Mouse (Mus musculus) bone marrow, adult 2 months (tissue): ENCODE measurements around the gene Sufu. TPM values are rescaled to one million over a fixed set of nuclear protein-coding genes. Genes with fewer than 3 reads are reported as not detected.

ENCODE experiments used
- H3K27ac ChIP-seq: fragments of 200-500 bp; 2 replicates; pipeline ENCODE4 v1.5.1; 2012; ENCODE audit warnings: low read depth, mild to moderate bottlenecking, control low read depth, inconsistent platforms, low read length; ENCODE audit not compliant: control insufficient read depth, poor library complexity, insufficient read depth
- H3K4me1 ChIP-seq: fragments of 200-500 bp; 2 replicates; pipeline ENCODE4 v1.6.1; 2011; ENCODE audit warnings: low read length; ENCODE audit not compliant: control insufficient read depth, insufficient read depth
- H3K4me3 ChIP-seq: fragments of 200-500 bp; replicated peaks from 2 replicates; pipeline ENCODE3; 2011; ENCODE audit warnings: mild to moderate bottlenecking, low read depth, low read length, control low read depth; ENCODE audit not compliant: control insufficient read depth
- CTCF ChIP-seq: fragments of 200-500 bp; IDR thresholded peaks from 2 replicates; pipeline ENCODE4 v1.5.1; 2011; ENCODE audit warnings: low read length, control low read depth; ENCODE audit not compliant: control insufficient read depth, insufficient read depth
- POLR2A ChIP-seq: fragments of 200-500 bp; IDR thresholded peaks from 2 replicates; pipeline ENCODE4 v1.6.1; 2011; ENCODE audit warnings: low read depth, mild to moderate bottlenecking, control low read depth, low read length, borderline replicate concordance; ENCODE audit not compliant: control insufficient read depth
- WGBS: fragments of 180-500 bp; shearing (Covaris S2); methylation state at CpG from one replicate; pipeline ENCODE4 v1.1.7; 2018; 5-methylcytosine and 5-hydroxymethylcytosine counted together
- polyA plus RNA-seq: library from polyadenylated mRNA; stranded (reverse); fragments of >200 nt; gene quantifications from 2 replicates; pipeline ENCODE4 v1.2.4, GENCODE M21; 2011; ENCODE audit warnings: low replicate concordance; ENCODE audit not compliant: missing spikeins, insufficient read depth, insufficient read length

Gene Sufu
- polyA plus RNA-seq, 1 experiment: 5.3 TPM

DNA sequence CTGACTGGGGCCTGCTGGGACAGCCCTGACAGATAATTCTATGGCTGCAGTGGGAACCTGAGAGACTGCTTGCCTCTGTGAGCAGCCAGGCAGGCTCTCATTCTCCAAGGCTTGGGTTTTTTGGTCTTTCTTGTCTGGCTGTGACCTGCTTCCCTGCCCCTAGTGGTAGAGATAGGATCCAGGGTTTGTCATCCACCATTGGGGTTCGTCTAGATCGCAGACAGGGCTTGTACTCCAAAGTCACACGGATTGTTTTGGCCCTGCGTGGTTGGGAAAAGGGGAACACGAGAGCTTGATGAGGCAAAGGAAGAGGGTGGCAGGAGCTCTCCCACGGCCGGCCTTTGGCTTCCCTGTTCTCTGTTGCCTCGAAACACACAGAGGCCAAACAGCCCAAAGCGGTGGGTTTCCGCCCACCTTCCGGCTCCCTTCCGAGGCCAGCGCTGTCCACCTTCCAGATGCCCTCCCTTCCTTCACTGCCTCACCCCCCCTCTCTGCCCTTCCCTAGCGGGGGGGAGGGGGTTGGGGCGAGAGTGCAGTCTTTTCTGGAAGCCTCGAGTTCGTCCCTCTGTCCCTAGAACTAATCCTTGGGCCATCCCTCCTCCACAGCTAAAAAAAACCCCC lies 86.3 kb downstream of the Sufu start:
- 17% methylated on average over 17 of the region's 17 CpGs for WGBS
- Histone ChIP-seq H3K4me1 (peaks cover 3% of the 10 kb centered on the region), H3K27ac (no peak overlapping the region), H3K4me3 (no peak overlapping the region)
- no peak for TF ChIP-seq POLR2A
- no peak; the same call in 1 of the 2 replicates for TF ChIP-seq CTCF

DNA sequence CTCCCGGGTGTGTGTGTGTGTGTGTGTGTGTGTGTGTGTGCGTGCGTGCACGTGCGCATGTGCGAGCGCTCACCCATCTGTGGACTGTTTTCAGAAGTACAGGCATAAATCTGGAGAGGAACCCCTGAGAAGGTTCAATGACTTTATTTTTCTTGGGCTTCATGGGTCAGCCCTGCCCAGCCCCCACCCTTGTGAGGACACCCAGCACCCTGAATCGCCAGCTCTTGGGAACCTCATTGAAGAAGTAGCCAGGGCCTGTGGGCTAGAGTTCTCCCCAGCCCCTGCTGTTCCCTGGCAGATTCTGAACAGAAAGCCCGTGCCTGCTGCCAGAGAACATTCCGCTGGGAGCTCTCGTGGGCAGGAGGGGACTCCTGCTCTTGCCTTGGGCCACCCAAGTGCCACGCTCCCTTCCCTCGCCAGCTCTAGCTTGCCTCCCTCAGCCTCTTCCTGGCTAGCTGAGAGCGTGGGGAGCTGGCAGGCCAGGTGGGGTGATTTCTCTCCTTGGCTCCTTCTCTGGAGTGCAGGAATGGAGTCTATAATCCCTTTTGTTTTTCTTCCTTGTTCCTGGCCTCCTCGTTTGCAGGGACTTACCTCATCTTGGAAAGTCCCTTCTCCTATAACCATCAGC lies 87.1 kb downstream of the Sufu start:
- Histone ChIP-seq H3K27ac (no peak overlapping the region), H3K4me3 (no peak overlapping the region), H3K4me1 (no peaks in the 10 kb centered on the region; the same call in 1 of the 2 replicates)
- TF ChIP-seq POLR2A (no peak), CTCF (no peak)
- WGBS: 73% methylated on average over 15 of the region's 15 CpGs

DNA sequence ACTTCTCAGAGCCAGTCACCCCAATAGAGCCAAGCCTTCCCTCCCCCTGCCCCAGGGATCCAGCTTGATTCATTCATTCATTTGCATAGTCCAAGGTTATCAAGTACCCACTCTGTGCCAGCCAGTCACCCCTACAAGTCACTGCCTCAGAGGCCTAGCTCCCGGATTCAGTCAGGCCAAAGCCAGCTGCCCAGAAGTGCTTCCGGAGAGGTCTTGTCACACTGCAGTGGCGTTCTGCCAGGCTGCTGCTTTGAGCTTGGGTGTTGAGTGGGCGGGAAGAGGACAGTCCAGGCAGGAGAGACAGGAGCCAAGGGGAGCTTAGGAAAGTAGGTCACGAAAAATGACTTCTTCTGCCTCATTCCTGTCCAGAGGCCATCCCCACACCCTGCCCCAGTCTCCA lies 87.8 kb downstream of the Sufu start:
- Histone ChIP-seq H3K4me3 (no peak overlapping the region), H3K27ac (no peak overlapping the region), H3K4me1 (no peaks in the 10 kb centered on the region; the same call in 1 of the 2 replicates)
- WGBS: 72% methylated on average over 5 of the region's 5 CpGs
- no peak for TF ChIP-seq POLR2A
- TF ChIP-seq CTCF: no peak

DNA sequence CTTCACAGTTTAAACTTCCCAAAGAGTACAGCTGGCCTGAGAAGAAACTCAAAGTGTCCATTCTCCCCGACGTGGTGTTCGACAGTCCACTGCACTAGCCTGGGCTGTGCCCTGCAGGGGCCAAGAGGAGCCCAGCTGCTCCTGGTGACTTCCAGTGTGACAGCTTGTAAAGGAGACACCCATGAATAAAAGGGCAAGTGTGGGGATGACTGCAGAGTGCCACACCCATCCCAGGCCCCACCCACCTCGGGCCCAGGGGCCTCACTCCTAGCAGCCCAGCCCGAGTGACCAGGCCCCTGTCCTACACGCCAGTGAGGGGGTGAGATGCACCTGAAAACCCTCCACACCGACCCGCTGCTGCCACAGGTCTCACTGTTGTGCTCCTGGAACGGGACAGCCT lies 89.2 kb downstream of the Sufu start:
- 81% methylated on average over 9 of the region's 9 CpGs for WGBS
- no peaks in the 10 kb centered on the region; the same call in 1 of the 2 replicates for H3K4me1 ChIP-seq
- H3K4me3 ChIP-seq: no peak overlapping the region
- no peak for TF ChIP-seq POLR2A
- no peak for TF ChIP-seq CTCF
- H3K27ac ChIP-seq: no peak overlapping the region

DNA sequence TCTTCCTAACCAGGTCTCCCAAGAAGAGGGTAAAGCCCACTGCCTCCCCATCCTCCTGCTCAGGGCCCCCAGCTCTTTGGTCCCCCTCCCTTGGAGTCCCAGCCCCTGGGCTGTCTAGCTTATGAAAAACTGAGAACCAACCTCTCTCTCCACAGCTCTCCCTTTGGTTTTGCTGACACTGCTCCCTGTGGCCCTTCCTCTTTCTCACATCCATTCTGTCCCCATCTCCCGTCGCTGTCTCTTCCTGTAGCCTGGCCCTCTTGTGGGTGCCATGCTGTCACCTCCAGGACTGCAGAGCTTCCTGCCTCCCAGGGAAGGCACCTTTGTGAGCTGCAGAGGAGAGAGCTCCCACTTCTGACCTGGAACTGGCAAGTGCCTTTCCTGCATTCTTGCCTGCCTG lies 90.0 kb downstream of the Sufu start:
- Histone ChIP-seq H3K4me3 (no peak overlapping the region), H3K4me1 (no peaks in the 10 kb centered on the region; the same call in 1 of the 2 replicates), H3K27ac (no peak overlapping the region)
- no peak for TF ChIP-seq POLR2A
- no peak for TF ChIP-seq CTCF
- 7% methylated on average over 2 of the region's 2 CpGs for WGBS

DNA sequence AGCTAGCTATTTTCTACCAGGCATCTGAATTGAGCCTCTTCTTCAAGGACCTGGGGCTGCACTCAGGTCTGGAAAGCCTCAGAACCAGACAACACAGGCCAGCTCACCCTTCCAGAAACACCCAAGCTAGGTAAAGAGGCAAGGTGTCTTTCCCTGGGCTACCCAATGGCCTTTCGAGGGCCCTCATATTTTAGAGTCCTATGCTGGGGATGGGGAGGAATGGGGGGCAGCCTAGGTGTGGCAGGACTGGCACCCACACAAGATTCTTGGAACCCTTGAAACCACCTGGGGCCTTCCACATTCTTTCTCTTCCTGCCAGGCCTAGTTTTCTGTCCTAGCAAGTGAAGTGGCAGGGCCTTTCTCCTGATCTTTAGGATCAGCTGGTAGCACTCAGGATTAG lies 92.8 kb downstream of the Sufu start:
- Histone ChIP-seq H3K4me1 (no peaks in the 10 kb centered on the region), H3K4me3 (no peak overlapping the region), H3K27ac (no peak overlapping the region)
- WGBS: 82% methylated on average over 1 of the region's 1 CpGs
- TF ChIP-seq CTCF (no peak), POLR2A (no peak)

DNA sequence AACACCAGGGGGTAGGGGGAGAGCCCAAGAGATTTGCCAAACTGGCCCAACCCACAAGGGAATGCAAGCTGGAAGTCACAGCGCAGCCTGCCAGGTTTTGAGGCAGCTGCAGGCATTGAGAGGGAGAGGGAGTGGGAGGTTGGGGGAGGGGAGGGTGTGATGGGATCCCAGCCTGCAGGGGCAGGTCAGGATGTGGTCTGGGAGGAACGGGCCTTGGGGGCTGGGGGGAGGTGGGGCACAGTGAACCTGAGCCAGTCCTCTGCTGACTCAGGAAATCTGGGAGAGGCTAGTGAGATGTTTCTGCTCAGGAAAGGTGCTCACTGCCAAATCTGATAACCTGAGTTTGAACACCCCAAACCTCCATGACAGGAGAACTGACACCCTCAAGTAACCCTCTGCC lies 93.9 kb downstream of the Sufu start:
- WGBS: 8% methylated on average over 2 of the region's 2 CpGs
- Histone ChIP-seq H3K4me3 (no peak overlapping the region), H3K4me1 (peaks cover 3% of the 10 kb centered on the region; the same call in 1 of the 2 replicates), H3K27ac (no peak overlapping the region)
- TF ChIP-seq CTCF (no peak), POLR2A (no peak)

DNA sequence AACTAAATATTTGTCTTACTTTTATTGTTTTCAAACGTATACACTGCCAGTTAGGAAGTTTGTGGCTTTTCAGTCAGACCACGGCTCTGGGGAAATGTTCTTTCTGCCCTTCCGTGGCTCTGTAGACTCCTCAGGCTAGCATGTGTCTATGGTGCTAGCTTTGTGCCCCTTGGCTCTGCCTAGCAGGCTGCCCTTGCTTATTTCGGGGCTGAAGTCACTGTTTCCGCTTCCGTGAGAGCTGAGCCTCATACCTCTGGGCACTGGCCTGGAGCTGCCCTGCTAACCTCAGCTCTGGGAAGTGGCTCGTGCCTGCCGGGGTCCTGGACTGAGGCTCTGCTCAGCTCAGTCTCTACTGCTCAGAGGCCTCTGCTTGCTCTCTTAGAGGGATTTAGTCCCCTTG lies 98.4 kb downstream of the Sufu start:
- 7% methylated on average over 8 of the region's 8 CpGs for WGBS
- Histone ChIP-seq H3K4me3 (no peak overlapping the region), H3K27ac (peak overlapping the region; percentile 45), H3K4me1 (peaks cover 7% of the 10 kb centered on the region)
- no peak for TF ChIP-seq CTCF
- no peak for TF ChIP-seq POLR2A
